Mouse (Mus musculus): ENCODE measurements around the gene Cyp2e1. TPM values are rescaled to one million over a fixed set of nuclear protein-coding genes. Genes with fewer than 3 reads are reported as not detected.

Gene Cyp2e1
- polyA plus RNA-seq, 1 experiment from 2014 or later, result not detected

- no peak for ATAC-seq
- H3K9me3 ChIP-seq (ENCODE audit: control insufficient read depth, low read length), result no peaks in the 10 kb centered on the region
Observed at GRCm38 (mm10) chr7:140798212-140798611, 34.7 kb downstream of the Cyp2e1 start.

GRCm38 (mm10) chr7:140802629-140803028, 39.1 kb downstream of the Cyp2e1 start:
- ATAC-seq, result no peak
- 67% methylated on average over 6 of the region's 6 CpGs for WGBS
- H3K4me3 ChIP-seq (ENCODE audit: low read length), result no peak overlapping the region
- H3K4me1 ChIP-seq (ENCODE audit: control insufficient read depth, insufficient read depth, low read depth, low read length), result no peaks in the 10 kb centered on the region
- H3K27ac ChIP-seq (ENCODE audit: low read depth, low read length), result no peak overlapping the region
- H3K36me3 ChIP-seq (ENCODE audit: control insufficient read depth, insufficient read depth, low read length), result no peaks in the 10 kb centered on the region
- no peak overlapping the region for H3K9ac ChIP-seq (ENCODE audit: low read depth, low read length)
- no peak overlapping the region for H3K4me2 ChIP-seq (ENCODE audit: low read length)
- no peaks in the 10 kb centered on the region for H3K27me3 ChIP-seq (replicated peaks; ENCODE audit: control insufficient read depth, insufficient read depth, low read length)
- no peaks in the 10 kb centered on the region for H3K9me3 ChIP-seq (ENCODE audit: control insufficient read depth, low read length)

More at GRCm38 (mm10) chr7:140798212-140798611, 34.7 kb downstream of the Cyp2e1 start:
- Histone ChIP-seq H3K36me3 (ENCODE audit: control insufficient read depth, insufficient read depth, low read length) (no peaks in the 10 kb centered on the region), H3K27me3 (replicated peaks; ENCODE audit: control insufficient read depth, insufficient read depth, low read length) (no peaks in the 10 kb centered on the region), H3K4me1 (ENCODE audit: control insufficient read depth, insufficient read depth, low read depth, low read length) (no peaks in the 10 kb centered on the region), H3K9ac (ENCODE audit: low read depth, low read length) (no peak overlapping the region), H3K4me3 (ENCODE audit: low read length) (no peak overlapping the region), H3K27ac (ENCODE audit: low read depth, low read length) (no peak overlapping the region), H3K4me2 (ENCODE audit: low read length) (no peak overlapping the region)
- 71% methylated on average over 2 of the region's 2 CpGs for WGBS

- 16% methylated on average over 1 of the region's 1 CpGs for WGBS
Observed at GRCm38 (mm10) chr7:140805704-140806103, 42.2 kb downstream of the Cyp2e1 start.

GRCm38 (mm10) chr7:140810496-140810895, 47.0 kb downstream of the Cyp2e1 start:
- H3K27ac ChIP-seq (ENCODE audit: low read depth, low read length), result no peak overlapping the region
- WGBS, result 90% methylated on average over 6 of the region's 6 CpGs
- H3K4me3 ChIP-seq (ENCODE audit: low read length), result no peak overlapping the region
- H3K36me3 ChIP-seq (ENCODE audit: control insufficient read depth, insufficient read depth, low read length), result peaks cover 33% of the 10 kb centered on the region
- no peaks in the 10 kb centered on the region for H3K4me1 ChIP-seq (ENCODE audit: control insufficient read depth, insufficient read depth, low read depth, low read length)
- ATAC-seq, result no peak
- H3K4me2 ChIP-seq (ENCODE audit: low read length), result no peak overlapping the region
- H3K9me3 ChIP-seq (ENCODE audit: control insufficient read depth, low read length), result no peaks in the 10 kb centered on the region
- H3K27me3 ChIP-seq (replicated peaks; ENCODE audit: control insufficient read depth, insufficient read depth, low read length), result no peaks in the 10 kb centered on the region
- H3K9ac ChIP-seq (ENCODE audit: low read depth, low read length), result no peak overlapping the region

More at GRCm38 (mm10) chr7:140805704-140806103, 42.2 kb downstream of the Cyp2e1 start:
- peak; percentile 65 for ATAC-seq
- no peaks in the 10 kb centered on the region for H3K27me3 ChIP-seq (replicated peaks; ENCODE audit: control insufficient read depth, insufficient read depth, low read length)
- no peaks in the 10 kb centered on the region for H3K9me3 ChIP-seq (ENCODE audit: control insufficient read depth, low read length)
- H3K4me2 ChIP-seq (ENCODE audit: low read length), result no peak overlapping the region
- H3K4me3 ChIP-seq (ENCODE audit: low read length), result no peak overlapping the region
- H3K9ac ChIP-seq (ENCODE audit: low read depth, low read length), result no peak overlapping the region
- H3K36me3 ChIP-seq (ENCODE audit: control insufficient read depth, insufficient read depth, low read length), result peaks cover 8% of the 10 kb centered on the region
- no peak overlapping the region for H3K27ac ChIP-seq (ENCODE audit: low read depth, low read length)
- H3K4me1 ChIP-seq (ENCODE audit: control insufficient read depth, insufficient read depth, low read depth, low read length), result no peaks in the 10 kb centered on the region

GRCm38 (mm10) chr7:140811714-140812113, 48.2 kb downstream of the Cyp2e1 start:
- Histone ChIP-seq H3K4me2 (ENCODE audit: low read length) (no peak overlapping the region), H3K36me3 (ENCODE audit: control insufficient read depth, insufficient read depth, low read length) (peaks cover 33% of the 10 kb centered on the region), H3K27me3 (replicated peaks; ENCODE audit: control insufficient read depth, insufficient read depth, low read length) (no peaks in the 10 kb centered on the region), H3K4me1 (ENCODE audit: control insufficient read depth, insufficient read depth, low read depth, low read length) (no peaks in the 10 kb centered on the region), H3K9ac (ENCODE audit: low read depth, low read length) (no peak overlapping the region), H3K9me3 (ENCODE audit: control insufficient read depth, low read length) (no peaks in the 10 kb centered on the region), H3K27ac (ENCODE audit: low read depth, low read length) (0 out of 2 replicates have a peak overlapping the region, but pooled peaks have one; percentile 6), H3K4me3 (ENCODE audit: low read length) (no peak overlapping the region)
- peak; percentile 78 for ATAC-seq
- WGBS, result 77% methylated on average over 13 of the region's 13 CpGs

GRCm38 (mm10) chr7:140812850-140813249, 49.3 kb downstream of the Cyp2e1 start:
- WGBS, result 89% methylated on average over 12 of the region's 12 CpGs

GRCm38 (mm10) chr7:140820173-140820572, 56.6 kb downstream of the Cyp2e1 start:
- Histone ChIP-seq H3K36me3 (ENCODE audit: control insufficient read depth, insufficient read depth, low read length) (no peaks in the 10 kb centered on the region), H3K9me3 (ENCODE audit: control insufficient read depth, low read length) (no peaks in the 10 kb centered on the region), H3K27ac (ENCODE audit: low read depth, low read length) (no peak overlapping the region), H3K4me1 (ENCODE audit: control insufficient read depth, insufficient read depth, low read depth, low read length) (peaks cover 9% of the 10 kb centered on the region), H3K4me2 (ENCODE audit: low read length) (peak overlapping the region; percentile 39), H3K9ac (ENCODE audit: low read depth, low read length) (no peak overlapping the region), H3K4me3 (ENCODE audit: low read length) (no peak overlapping the region), H3K27me3 (replicated peaks; ENCODE audit: control insufficient read depth, insufficient read depth, low read length) (no peaks in the 10 kb centered on the region)
- ATAC-seq, result 0 out of 2 replicates have a peak, but pooled peaks have one; percentile 29
- WGBS, result 37% methylated on average over 4 of the region's 4 CpGs

More at GRCm38 (mm10) chr7:140812850-140813249, 49.3 kb downstream of the Cyp2e1 start:
- Histone ChIP-seq H3K9me3 (ENCODE audit: control insufficient read depth, low read length) (no peaks in the 10 kb centered on the region), H3K9ac (ENCODE audit: low read depth, low read length) (no peak overlapping the region), H3K4me1 (ENCODE audit: control insufficient read depth, insufficient read depth, low read depth, low read length) (0 out of 2 replicates have a peak, but pooled peaks cover 3% of the 10 kb centered on the region), H3K36me3 (ENCODE audit: control insufficient read depth, insufficient read depth, low read length) (peaks cover 33% of the 10 kb centered on the region), H3K27me3 (replicated peaks; ENCODE audit: control insufficient read depth, insufficient read depth, low read length) (no peaks in the 10 kb centered on the region), H3K4me2 (ENCODE audit: low read length) (no peak overlapping the region), H3K4me3 (ENCODE audit: low read length) (no peak overlapping the region), H3K27ac (ENCODE audit: low read depth, low read length) (no peak overlapping the region)
- ATAC-seq, result no peak

GRCm38 (mm10) chr7:140821305-140821652, 57.7 kb downstream of the Cyp2e1 start:
- Histone ChIP-seq H3K9ac (ENCODE audit: low read depth, low read length) (peak overlapping the region; percentile 74), H3K9me3 (ENCODE audit: control insufficient read depth, low read length) (no peaks in the 10 kb centered on the region), H3K27me3 (replicated peaks; ENCODE audit: control insufficient read depth, insufficient read depth, low read length) (no peaks in the 10 kb centered on the region), H3K4me2 (ENCODE audit: low read length) (peak overlapping the region; percentile 57), H3K36me3 (ENCODE audit: control insufficient read depth, insufficient read depth, low read length) (no peaks in the 10 kb centered on the region), H3K4me1 (ENCODE audit: control insufficient read depth, insufficient read depth, low read depth, low read length) (peaks cover 9% of the 10 kb centered on the region), H3K27ac (ENCODE audit: low read depth, low read length) (peak overlapping the region; percentile 89), H3K4me3 (ENCODE audit: low read length) (peak overlapping the region; percentile 67)
- WGBS, result 40% methylated on average over 5 of the region's 5 CpGs
- ATAC-seq, result peak; percentile 52

GRCm38 (mm10) chr7:140821653-140822329, 58.3 kb downstream of the Cyp2e1 start, which contains the start of gene Zfp941:
Gene Zfp941 (minus strand): TSS chr7:140822178.
- WGBS, result 4% methylated on average over 21 of the region's 21 CpGs
- H3K4me2 ChIP-seq (ENCODE audit: low read length), result peak within 1 kb of the TSS; percentile 57
- no peaks in the 10 kb centered on the region for H3K9me3 ChIP-seq (ENCODE audit: control insufficient read depth, low read length)
- peak within 1 kb of the TSS; percentile 67 for H3K4me3 ChIP-seq (ENCODE audit: low read length)
- H3K27ac ChIP-seq (ENCODE audit: low read depth, low read length), result peak within 1 kb of the TSS; percentile 89
- no peaks in the 10 kb centered on the region for H3K36me3 ChIP-seq (ENCODE audit: control insufficient read depth, insufficient read depth, low read length)
- H3K27me3 ChIP-seq (replicated peaks; ENCODE audit: control insufficient read depth, insufficient read depth, low read length), result no peaks in the 10 kb centered on the region
- ATAC-seq, result peak; percentile 89
- peaks cover 9% of the 10 kb centered on the region for H3K4me1 ChIP-seq (ENCODE audit: control insufficient read depth, insufficient read depth, low read depth, low read length)
- H3K9ac ChIP-seq (ENCODE audit: low read depth, low read length), result peak within 1 kb of the TSS; percentile 74
